Mouse (Mus musculus) thymus, postnatal 25 days (tissue): ENCODE data around the gene Gm20388.
A peak's percentile ranks its signal among the peaks of the same experiment; 100 is the strongest.

Experiments used
- DNase-seq: peaks from one replicate; pipeline ENCODE4 v3.0.0; 2022

The Gm20388 gene

GRCm38 (mm10) chr8:120525135-120525534 is 614.5 kb downstream of the Gm20388 start:
- no peak for DNase-seq

GRCm38 (mm10) chr8:120525832-120526231 is 615.2 kb downstream of the Gm20388 start:
- no peak for DNase-seq

GRCm38 (mm10) chr8:120526577-120526976 is 615.9 kb downstream of the Gm20388 start:
- DNase-seq = no peak

- DNase-seq = peak; percentile 75
Observed at GRCm38 (mm10) chr8:120528332-120528731, 617.7 kb downstream of the Gm20388 start.

GRCm38 (mm10) chr8:120529226-120529625 is 618.6 kb downstream of the Gm20388 start:
- no peak for DNase-seq

- no peak for DNase-seq
Observed at GRCm38 (mm10) chr8:120530954-120531656, 620.5 kb downstream of the Gm20388 start.

GRCm38 (mm10) chr8:120531775-120532516 is 621.3 kb downstream of the Gm20388 start:
- no peak for DNase-seq

GRCm38 (mm10) chr8:120532517-120533215 is 622.0 kb downstream of the Gm20388 start:
- DNase-seq = peak; percentile 79

GRCm38 (mm10) chr8:120533380-120533779 is 622.7 kb downstream of the Gm20388 start:
- no peak for DNase-seq

- DNase-seq = no peak
Observed at GRCm38 (mm10) chr8:120534080-120534479, 623.4 kb downstream of the Gm20388 start.

GRCm38 (mm10) chr8:120534504-120535368 is 624.1 kb downstream of the Gm20388 start:
- peak; percentile 89 for DNase-seq

- DNase-seq = peak; percentile 65
Observed at GRCm38 (mm10) chr8:120535452-120536305, 625.0 kb downstream of the Gm20388 start.

GRCm38 (mm10) chr8:120536306-120537206 is 625.9 kb downstream of the Gm20388 start:
- DNase-seq = peak; percentile 58

GRCm38 (mm10) chr8:120537207-120537817 is 626.7 kb downstream of the Gm20388 start:
- DNase-seq = peak; percentile 92

- peak; percentile 74 for DNase-seq
Observed at GRCm38 (mm10) chr8:120537818-120538396, 627.3 kb downstream of the Gm20388 start.

- DNase-seq = peak; percentile 92
Observed at GRCm38 (mm10) chr8:120538397-120539240, 628.0 kb downstream of the Gm20388 start.

- DNase-seq = peak; percentile 67
Observed at GRCm38 (mm10) chr8:120539381-120539774, 628.7 kb downstream of the Gm20388 start.

- peak; percentile 58 for DNase-seq
Observed at GRCm38 (mm10) chr8:120539775-120540625, 629.4 kb downstream of the Gm20388 start.
